Mouse (Mus musculus): ENCODE results near the gene Plp2. TPM values are rescaled to one million over a fixed set of nuclear protein-coding genes. Genes with fewer than 3 reads are reported as not detected.

Plp2 gene
- polyA plus RNA-seq, 1 experiment = 5.2 TPM

DNA sequence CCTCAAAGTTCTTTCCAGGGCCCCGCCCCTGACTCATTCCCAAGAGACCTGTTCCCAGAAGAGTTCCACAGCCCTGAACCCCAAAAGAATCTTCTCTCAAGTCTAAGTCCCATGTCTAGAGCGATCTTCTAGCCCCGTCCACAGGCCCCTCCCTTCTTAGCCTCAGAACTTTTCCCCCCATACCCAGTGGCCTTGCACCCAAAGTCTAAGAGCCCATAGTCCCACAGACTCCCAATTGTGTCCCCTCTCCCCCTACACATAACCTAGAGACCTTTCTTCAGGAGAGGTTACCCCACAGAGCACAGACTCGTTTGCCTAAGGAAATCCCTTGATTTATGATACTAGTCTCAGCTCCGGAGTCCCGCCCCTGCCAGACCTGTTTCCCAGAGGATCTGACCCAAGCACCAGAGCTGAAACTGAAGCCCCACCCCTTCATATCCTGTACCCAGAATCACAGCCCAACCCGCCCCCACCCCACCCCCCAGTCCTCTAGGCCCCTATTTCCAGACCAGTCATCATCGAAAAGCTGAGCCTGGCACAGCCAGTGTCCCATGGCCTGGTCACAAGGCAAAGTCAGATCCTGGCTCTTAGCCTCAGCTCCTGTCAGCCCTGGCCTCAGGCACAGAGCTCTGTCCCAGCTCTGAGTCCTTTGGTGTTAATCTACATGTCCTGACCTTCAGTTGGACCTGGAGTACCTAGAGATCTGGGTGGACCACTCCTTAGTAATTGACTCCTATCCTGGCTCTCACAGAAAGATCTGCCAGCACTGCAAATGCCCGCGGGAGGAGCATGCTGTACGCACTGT lies 12.2 kb downstream of the Plp2 start:
- 70% methylated on average over 11 of the region's 11 CpGs for WGBS
- DNase-seq = no peak

DNA sequence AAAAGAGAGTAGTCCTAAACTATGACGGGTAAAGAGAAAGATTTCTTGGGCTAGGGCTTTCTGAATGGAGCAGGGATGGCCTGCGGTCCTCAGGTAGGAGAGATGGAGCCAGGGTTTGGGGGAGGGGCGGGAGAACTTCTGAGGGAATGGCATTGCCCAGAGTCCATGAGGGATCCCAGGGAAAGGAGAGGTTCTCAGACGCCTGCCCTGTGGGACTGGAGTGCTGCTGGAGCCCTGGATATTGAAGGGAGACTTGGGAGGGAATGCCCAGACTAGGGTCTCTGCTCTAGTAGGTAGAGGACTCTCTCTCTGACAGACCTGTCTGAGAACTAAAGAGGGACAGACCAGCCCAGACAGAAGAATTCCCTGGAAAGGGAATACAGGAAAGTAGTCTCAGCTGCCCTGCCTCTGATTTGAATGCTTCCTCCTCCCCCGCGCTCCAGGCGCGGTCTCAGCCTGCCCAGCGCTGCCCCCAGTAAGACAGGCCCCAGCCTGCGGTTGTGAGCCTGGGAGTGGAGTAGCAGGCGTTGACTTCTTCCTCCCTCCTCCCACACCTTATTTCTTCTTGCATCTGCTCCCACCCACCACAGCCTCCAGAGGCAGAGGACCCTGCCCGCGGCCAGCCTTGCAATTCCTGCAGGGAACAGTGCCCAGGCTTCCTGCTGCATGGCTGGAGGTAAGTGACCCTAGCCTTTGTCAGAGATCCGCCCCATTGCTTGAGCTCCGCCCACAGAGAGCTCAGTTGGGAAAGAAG lies 13.0 kb downstream of the Plp2 start:
- Histone ChIP-seq H3K4me3 (replicated peaks; ENCODE audit: insufficient read depth, low read depth, low read length) (no peak overlapping the region), H3K27me3 (ENCODE audit: control insufficient read depth, insufficient read depth, low read length) (no peaks in the 10 kb centered on the region), H3K4me1 (ENCODE audit: control insufficient read depth, insufficient read depth, low read length) (no peaks in the 10 kb centered on the region), H3K27ac (ENCODE audit: insufficient read depth, low read length) (no peak overlapping the region)
- no peak for DNase-seq
- 63% methylated on average over 15 of the region's 15 CpGs for WGBS
- TF ChIP-seq CTCF (IDR thresholded peaks at IDR 0.05; ENCODE audit: borderline replicate concordance, insufficient read depth, low read depth, low read length) (no peak), POLR2A (IDR thresholded peaks at IDR 0.05; ENCODE audit: borderline replicate concordance, insufficient read depth, low read length) (no peak)

More for the DNA sequence above, 12.2 kb downstream of the Plp2 start:
- Histone ChIP-seq H3K27ac (ENCODE audit: insufficient read depth, low read length) (no peak overlapping the region), H3K4me3 (replicated peaks; ENCODE audit: insufficient read depth, low read depth, low read length) (no peak overlapping the region), H3K4me1 (ENCODE audit: control insufficient read depth, insufficient read depth, low read length) (no peaks in the 10 kb centered on the region), H3K27me3 (ENCODE audit: control insufficient read depth, insufficient read depth, low read length) (no peaks in the 10 kb centered on the region)
- TF ChIP-seq CTCF (IDR thresholded peaks at IDR 0.05; ENCODE audit: borderline replicate concordance, insufficient read depth, low read depth, low read length) (no peak), POLR2A (IDR thresholded peaks at IDR 0.05; ENCODE audit: borderline replicate concordance, insufficient read depth, low read length) (no peak)

DNA sequence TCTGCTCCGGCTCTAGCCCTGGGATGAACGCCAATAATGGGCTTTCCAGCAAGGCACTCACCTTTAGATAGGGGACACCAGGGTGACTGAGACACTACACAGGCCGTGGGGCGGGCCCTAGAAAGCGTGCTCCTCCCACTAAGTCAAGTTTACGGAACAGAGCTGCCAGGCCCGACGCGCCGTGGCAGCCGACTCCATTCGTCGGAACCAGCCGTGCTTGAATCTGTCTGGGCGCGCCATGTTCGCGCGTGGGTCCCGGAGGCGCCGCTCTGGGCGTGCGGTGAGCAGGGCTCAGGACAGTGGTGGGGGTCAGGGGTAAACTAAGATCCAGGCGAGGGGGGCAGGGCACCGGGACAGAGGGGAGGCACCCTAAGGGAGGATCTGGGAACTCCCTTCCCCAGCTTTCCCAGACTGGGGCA lies 14.0 kb downstream of the Plp2 start, which contains the start of gene Prickle3:
Prickle3 (plus strand) TSS at position 40 of the 419 bp plus-strand sequence.
- Histone ChIP-seq H3K27ac (ENCODE audit: insufficient read depth, low read length) (no peak within 1 kb of the TSS), H3K4me1 (ENCODE audit: control insufficient read depth, insufficient read depth, low read length) (no peaks in the 10 kb centered on the region), H3K4me3 (replicated peaks; ENCODE audit: insufficient read depth, low read depth, low read length) (peak within 1 kb of the TSS; percentile 32), H3K27me3 (ENCODE audit: control insufficient read depth, insufficient read depth, low read length) (no peaks in the 10 kb centered on the region)
- WGBS = 12% methylated on average over 26 of the region's 26 CpGs
- DNase-seq = no peak
- TF ChIP-seq CTCF (IDR thresholded peaks at IDR 0.05; ENCODE audit: borderline replicate concordance, insufficient read depth, low read depth, low read length) = no peak
- TF ChIP-seq POLR2A (IDR thresholded peaks at IDR 0.05; ENCODE audit: borderline replicate concordance, insufficient read depth, low read length) = no peak

DNA sequence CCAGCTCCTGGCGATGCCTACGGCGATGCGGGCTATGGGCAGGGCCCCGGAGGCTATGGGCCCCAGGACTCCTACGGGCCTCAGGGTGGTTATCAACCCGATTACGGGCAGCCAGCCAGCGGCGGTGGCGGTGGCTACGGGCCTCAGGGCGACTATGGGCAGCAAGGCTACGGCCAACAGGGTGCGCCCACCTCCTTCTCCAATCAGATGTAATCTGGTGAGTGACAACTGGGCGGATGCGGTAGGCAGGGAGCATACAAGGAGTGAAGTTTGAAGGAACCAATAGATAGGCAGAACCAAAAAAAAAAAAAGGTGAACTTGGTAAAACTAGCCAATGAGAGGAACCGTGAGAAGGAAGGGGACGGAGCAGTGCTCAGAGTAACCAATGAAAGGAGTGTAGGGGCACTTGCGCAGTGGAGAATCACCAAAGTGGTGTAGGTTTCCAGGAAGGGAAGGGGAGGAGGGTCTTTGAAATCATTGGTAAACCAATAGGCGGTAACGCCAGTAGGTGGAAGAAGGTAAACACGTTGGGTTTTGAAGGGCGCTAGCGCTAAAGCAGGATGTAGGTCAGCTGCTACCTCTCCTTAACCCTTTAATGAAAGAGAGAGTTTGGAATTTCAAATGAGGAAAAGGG lies 22.4 kb downstream of the Plp2 start:
- peak overlapping the region; percentile 23 for H3K27ac ChIP-seq (ENCODE audit: insufficient read depth, low read length)
- peak; percentile 61 to 72 for DNase-seq

DNA sequence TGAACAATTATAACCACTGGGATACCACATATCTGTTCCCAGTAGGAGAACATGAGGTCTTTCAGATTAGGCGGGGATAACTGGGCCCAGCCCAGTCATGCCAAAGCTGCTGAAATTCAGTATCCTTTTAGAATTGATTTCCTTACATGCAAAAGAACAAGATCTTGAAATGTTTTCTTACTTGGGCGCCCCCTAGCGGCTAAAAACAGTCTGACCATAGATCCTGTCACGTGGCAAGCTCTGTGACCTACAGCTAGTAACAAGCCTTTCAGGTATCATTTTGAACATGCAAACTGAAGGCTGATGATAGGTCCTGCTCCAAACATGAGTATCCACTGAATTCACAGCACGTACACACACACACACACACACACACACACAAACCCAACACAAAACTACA lies 25.8 kb downstream of the Plp2 start:
- no peak overlapping the region for H3K27ac ChIP-seq (ENCODE audit: insufficient read depth, low read length)
- no peak overlapping the region for H3K4me3 ChIP-seq (replicated peaks; ENCODE audit: insufficient read depth, low read depth, low read length)
- TF ChIP-seq POLR2A (IDR thresholded peaks at IDR 0.05; ENCODE audit: borderline replicate concordance, insufficient read depth, low read length) = no peak
- peak; percentile 42; the same call in 1 of the 2 replicates for TF ChIP-seq CTCF (IDR thresholded peaks at IDR 0.05; ENCODE audit: borderline replicate concordance, insufficient read depth, low read depth, low read length)
- peak; percentile 71 to 82 for DNase-seq
- WGBS = 5% methylated on average over 5 of the region's 5 CpGs
- H3K27me3 ChIP-seq (ENCODE audit: control insufficient read depth, insufficient read depth, low read length) = no peaks in the 10 kb centered on the region
- peaks cover 6% of the 10 kb centered on the region; the same call in 1 of the 2 replicates for H3K4me1 ChIP-seq (ENCODE audit: control insufficient read depth, insufficient read depth, low read length)

More for the DNA sequence above, 22.4 kb downstream of the Plp2 start:
- peak overlapping the region; percentile 37 for H3K4me3 ChIP-seq (replicated peaks; ENCODE audit: insufficient read depth, low read depth, low read length)
- 8% methylated on average over 25 of the region's 25 CpGs for WGBS
- H3K27me3 ChIP-seq (ENCODE audit: control insufficient read depth, insufficient read depth, low read length) = no peaks in the 10 kb centered on the region
- H3K4me1 ChIP-seq (ENCODE audit: control insufficient read depth, insufficient read depth, low read length) = peaks cover 3% of the 10 kb centered on the region; the same call in 1 of the 2 replicates
- TF ChIP-seq POLR2A (IDR thresholded peaks at IDR 0.05; ENCODE audit: borderline replicate concordance, insufficient read depth, low read length) (peak; percentile 30; the same call in 1 of the 2 replicates), CTCF (IDR thresholded peaks at IDR 0.05; ENCODE audit: borderline replicate concordance, insufficient read depth, low read depth, low read length) (no peak)

DNA sequence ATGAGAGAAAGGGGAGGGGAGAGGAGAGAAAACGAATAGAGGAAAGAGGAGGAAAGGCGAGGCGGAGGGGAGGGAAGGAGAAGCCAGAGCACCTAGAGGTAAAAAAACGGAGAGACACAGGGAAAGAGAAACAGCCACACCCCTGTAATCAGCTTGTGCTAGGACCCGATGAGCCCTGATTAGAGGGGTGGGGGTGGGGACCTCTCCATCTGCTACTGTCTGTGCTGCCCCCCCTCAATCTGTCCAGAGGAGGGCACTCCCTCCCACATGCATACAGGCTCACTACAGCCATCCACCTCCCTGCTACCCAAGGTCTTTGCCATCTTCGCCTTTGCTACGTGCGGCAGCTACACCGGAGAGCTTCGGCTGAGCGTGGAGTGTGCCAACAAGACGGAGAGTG lies 30.4 kb downstream of the Plp2 start:
- 11% methylated on average over 12 of the region's 12 CpGs for WGBS

More for the DNA sequence above, 30.4 kb downstream of the Plp2 start:
- peak; percentile 32 to 37 for DNase-seq
- Histone ChIP-seq H3K27ac (ENCODE audit: insufficient read depth, low read length) (no peak overlapping the region), H3K27me3 (ENCODE audit: control insufficient read depth, insufficient read depth, low read length) (no peaks in the 10 kb centered on the region), H3K4me1 (ENCODE audit: control insufficient read depth, insufficient read depth, low read length) (peaks cover 6% of the 10 kb centered on the region; the same call in 1 of the 2 replicates), H3K4me3 (replicated peaks; ENCODE audit: insufficient read depth, low read depth, low read length) (peak overlapping the region; percentile 55)
- TF ChIP-seq CTCF (IDR thresholded peaks at IDR 0.05; ENCODE audit: borderline replicate concordance, insufficient read depth, low read depth, low read length) (no peak), POLR2A (IDR thresholded peaks at IDR 0.05; ENCODE audit: borderline replicate concordance, insufficient read depth, low read length) (no peak)
